Mouse (Mus musculus): ENCODE measurements at regions not wholly inside any gene's neighbourhood (a gene's known extent, or its start where the extent isn't known, plus 50 kb on each side); places are given as distances from the start of the nearest gene placed in this dataset.
A peak's percentile ranks its signal among the peaks of the same experiment; 100 is the strongest.

- DNase-seq (ENCODE audit: low spot score in 2 of 2), result peak; percentile 0 to 3
Measured at GRCm38 (mm10) chr3:91416137-91416536, 325.5 kb upstream of the 9130204L05Rik start.
